Mouse (Mus musculus) intestine, embryonic 15.5 days (tissue): ENCODE measurements around the gene Pknox1. TPM values are rescaled to one million over a fixed set of nuclear protein-coding genes. Genes with fewer than 3 reads are reported as not detected.

ENCODE experiments used
- ATAC-seq: fragments of 200-750 bp; cut with Nextera tagmentation; 2 replicates; pipeline ENCODE4 v1.8.0; 2017; ENCODE audit warnings: moderate TSS enrichment, moderate library complexity
- H3K27ac ChIP-seq: fragments of 300-500 bp; sonication (generic); 2 replicates; pipeline ENCODE4 v1.5.1; 2015; ENCODE audit warnings: mild to moderate bottlenecking, inconsistent platforms
- H3K27me3 ChIP-seq: fragments of 300-500 bp; sonication (generic); replicated peaks from 2 replicates; pipeline ENCODE4 v1.6.1; 2015; ENCODE audit warnings: inconsistent platforms
- H3K36me3 ChIP-seq: fragments of 300-500 bp; sonication (generic); 2 replicates; pipeline ENCODE4 v1.6.1; 2015; ENCODE audit warnings: inconsistent platforms
- H3K4me1 ChIP-seq: fragments of 300-500 bp; sonication (generic); replicated peaks from 2 replicates; pipeline ENCODE4 v1.6.1; 2015; ENCODE audit warnings: inconsistent platforms
- H3K4me2 ChIP-seq: fragments of 300-500 bp; sonication (generic); replicated peaks from 2 replicates; pipeline ENCODE4 v1.6.1; 2015; ENCODE audit warnings: mild to moderate bottlenecking, inconsistent platforms
- H3K4me3 ChIP-seq: fragments of 300-500 bp; sonication (generic); replicated peaks from 2 replicates; pipeline ENCODE4 v1.5.1; 2015; ENCODE audit warnings: inconsistent platforms
- H3K9ac ChIP-seq: fragments of 300-500 bp; sonication (generic); 2 replicates; pipeline ENCODE4 v1.6.1; 2015; ENCODE audit warnings: inconsistent platforms
- H3K9me3 ChIP-seq: fragments of 300-500 bp; sonication (generic); 2 replicates; pipeline ENCODE4 v1.6.1; 2016; ENCODE audit warnings: inconsistent platforms
- WGBS: fragments of 180-500 bp; shearing (Covaris S2); methylation state at CpG from one replicate; pipeline ENCODE4 v1.1.7; 2015; 5-methylcytosine and 5-hydroxymethylcytosine counted together
- polyA plus RNA-seq: library from polyadenylated mRNA; unstranded; fragments of >200 nt; fragmentation: Nextera tagmentation; extraction: Ambion mirVana; gene quantifications from 2 replicates; pipeline ENCODE4 v1.2.1, GENCODE M21; 2015

Pknox1 gene
- polyA plus RNA-seq, 1 experiment from 2014 or later = 29.8 TPM

DNA sequence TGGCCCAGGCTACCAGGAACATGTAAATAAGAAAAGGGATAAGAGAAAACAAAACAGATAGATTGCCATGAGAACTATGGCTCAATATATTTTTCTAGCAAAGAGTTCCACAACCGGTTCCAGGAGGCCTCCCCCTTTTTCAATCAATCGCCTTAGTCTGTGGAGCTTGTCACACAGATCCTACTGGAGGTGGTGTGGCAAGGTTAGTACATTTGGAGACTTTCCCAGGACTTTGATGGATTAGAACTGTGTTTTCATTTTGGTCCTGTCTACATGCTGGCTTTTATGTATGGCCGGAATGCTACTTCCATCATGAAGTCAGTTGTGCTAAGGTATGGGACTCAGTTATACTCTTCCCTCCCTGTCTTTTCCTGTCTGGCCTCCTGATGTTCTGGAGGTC, 45.4 kb downstream of the Pknox1 start:
- 91% methylated on average over 3 of the region's 3 CpGs for WGBS
- 0 out of 2 replicates have a peak, but pooled peaks cover 3% of the 10 kb centered on the region for H3K36me3 ChIP-seq
- no peaks in the 10 kb centered on the region for H3K27me3 ChIP-seq
- ATAC-seq = no peak
- no peaks in the 10 kb centered on the region for H3K4me1 ChIP-seq
- H3K4me2 ChIP-seq = no peak overlapping the region
- H3K9me3 ChIP-seq = no peaks in the 10 kb centered on the region
- no peak overlapping the region for H3K9ac ChIP-seq
- H3K27ac ChIP-seq = no peak overlapping the region
- H3K4me3 ChIP-seq = no peak overlapping the region

DNA sequence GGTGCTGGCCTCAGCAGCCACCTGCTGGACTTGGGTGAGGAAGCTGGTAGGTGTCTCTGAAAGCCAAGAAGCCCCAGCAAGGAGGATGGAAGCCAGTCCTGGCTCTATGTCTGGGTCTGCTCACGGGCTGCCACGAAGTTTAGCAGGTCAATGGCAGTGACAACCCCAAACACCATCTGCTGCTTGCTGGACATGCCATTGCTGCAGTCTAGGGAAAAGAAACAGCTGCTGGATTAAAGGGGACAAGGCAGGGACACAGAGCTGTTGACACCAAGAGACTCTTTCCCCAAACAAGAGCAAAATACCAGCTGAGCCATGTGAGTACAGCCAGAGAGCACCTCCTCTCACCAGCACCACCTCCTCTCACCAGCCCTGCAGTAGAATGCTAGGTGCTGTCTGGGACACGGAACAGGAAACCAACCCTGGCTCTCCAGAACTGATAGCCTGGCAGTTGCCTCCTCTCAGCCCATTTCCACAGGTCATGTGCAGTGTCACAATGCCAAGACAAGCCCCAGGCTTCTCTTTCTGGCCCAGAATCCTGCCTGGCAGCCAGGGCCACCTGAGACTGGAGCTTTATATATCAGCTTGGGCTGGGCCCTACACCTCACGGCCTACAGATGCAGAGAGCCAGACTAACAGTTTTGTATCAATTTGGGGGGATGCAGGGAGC, 48.7 kb downstream of the Pknox1 start:
- Histone ChIP-seq H3K4me2 (no peak overlapping the region), H3K27ac (no peak overlapping the region), H3K9ac (no peak overlapping the region), H3K36me3 (no peaks in the 10 kb centered on the region), H3K4me1 (no peaks in the 10 kb centered on the region), H3K9me3 (no peaks in the 10 kb centered on the region), H3K27me3 (no peaks in the 10 kb centered on the region), H3K4me3 (no peak overlapping the region)
- ATAC-seq = no peak
- WGBS = 77% methylated on average over 4 of the region's 4 CpGs

DNA sequence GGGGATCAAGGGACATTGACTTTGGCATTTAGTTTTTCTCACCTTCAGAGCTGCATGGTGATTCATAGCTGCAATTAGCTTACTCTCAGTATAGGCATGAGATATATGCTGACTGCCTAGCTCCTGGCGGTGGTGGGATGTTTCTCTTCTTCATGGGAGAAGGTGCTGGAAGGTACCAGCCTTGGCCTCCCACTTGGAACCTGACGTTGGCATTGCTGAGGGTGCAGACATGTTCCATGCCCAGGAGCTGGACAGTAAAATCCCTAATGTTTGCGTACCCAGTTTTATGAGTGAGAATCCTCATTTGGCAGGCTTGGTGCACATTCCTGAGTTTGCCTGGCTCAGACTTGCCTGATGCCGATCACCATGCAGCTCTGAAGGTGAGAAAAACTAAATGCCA, 58.6 kb downstream of the Pknox1 start:
- Histone ChIP-seq H3K9me3 (no peaks in the 10 kb centered on the region), H3K4me3 (no peak overlapping the region), H3K4me1 (no peaks in the 10 kb centered on the region), H3K27me3 (no peaks in the 10 kb centered on the region), H3K36me3 (no peaks in the 10 kb centered on the region), H3K9ac (no peak overlapping the region), H3K4me2 (no peak overlapping the region), H3K27ac (no peak overlapping the region)
- ATAC-seq = no peak
- 89% methylated on average over 4 of the region's 4 CpGs for WGBS

DNA sequence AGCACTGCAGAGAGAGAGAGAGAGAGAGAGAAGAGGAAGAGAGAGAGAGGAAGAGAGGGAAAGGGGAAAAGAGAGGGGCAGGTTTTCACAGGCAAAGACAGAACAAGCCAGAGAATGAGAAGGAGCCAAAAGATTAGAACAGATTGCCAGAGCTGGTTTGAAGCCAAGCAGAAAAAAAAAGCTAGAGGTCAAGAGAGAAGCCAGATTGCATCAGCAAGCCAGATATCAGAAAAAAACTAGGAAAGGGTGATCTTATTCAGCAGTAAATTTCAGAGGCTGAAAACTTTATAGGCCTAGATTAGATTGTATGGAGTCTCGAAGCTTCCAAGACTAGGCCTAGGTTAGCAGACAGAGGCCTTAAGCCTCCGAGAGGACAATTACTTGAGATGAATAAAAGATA, 63.4 kb downstream of the Pknox1 start:
- no peak for ATAC-seq
- H3K4me2 ChIP-seq = no peak overlapping the region
- no peaks in the 10 kb centered on the region for H3K36me3 ChIP-seq
- no peak overlapping the region for H3K27ac ChIP-seq
- no peaks in the 10 kb centered on the region for H3K27me3 ChIP-seq
- 94% methylated on average over 2 of the region's 2 CpGs for WGBS
- H3K9ac ChIP-seq = no peak overlapping the region
- no peaks in the 10 kb centered on the region for H3K9me3 ChIP-seq
- no peak overlapping the region for H3K4me3 ChIP-seq
- H3K4me1 ChIP-seq = no peaks in the 10 kb centered on the region

DNA sequence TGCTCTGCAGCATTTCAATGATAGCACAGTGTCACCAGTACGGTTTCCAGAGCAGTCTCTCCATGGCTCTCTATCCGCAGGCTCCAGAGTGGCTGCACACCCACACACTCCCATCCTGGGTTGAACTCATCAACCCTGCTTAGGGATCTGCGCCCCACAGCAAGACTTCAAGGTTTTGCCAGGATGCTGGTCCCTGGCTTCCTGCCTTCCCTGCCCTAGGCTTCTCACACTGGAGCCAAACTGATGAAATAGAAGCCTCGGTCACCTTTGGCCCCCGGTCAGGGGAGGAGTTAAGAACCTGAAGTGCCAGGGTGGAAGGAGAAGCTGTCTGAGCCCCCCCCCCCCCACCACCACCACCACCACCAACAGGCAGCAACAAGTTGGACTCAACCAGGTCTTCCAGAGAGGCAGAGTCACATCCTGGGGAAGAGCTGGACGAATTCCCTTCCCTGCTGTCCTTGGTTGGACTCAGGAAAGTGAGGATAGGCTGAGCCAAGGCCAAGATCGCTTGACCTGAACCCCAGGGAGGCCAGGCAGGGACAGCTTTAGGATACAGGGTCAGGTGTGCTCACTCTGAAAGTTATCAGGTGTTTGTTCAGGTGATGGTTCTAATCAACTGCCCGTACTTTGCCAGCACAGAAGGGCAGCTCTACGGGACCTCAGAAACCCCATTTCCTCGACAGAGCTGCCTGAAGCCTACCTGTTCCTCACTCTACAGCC, 66.7 kb downstream of the Pknox1 start:
- Histone ChIP-seq H3K4me1 (peaks cover 2% of the 10 kb centered on the region), H3K27me3 (peaks cover 11% of the 10 kb centered on the region), H3K4me2 (no peak overlapping the region), H3K36me3 (no peaks in the 10 kb centered on the region), H3K27ac (no peak overlapping the region), H3K9ac (no peak overlapping the region), H3K9me3 (no peaks in the 10 kb centered on the region), H3K4me3 (no peak overlapping the region)
- whole genome bisulfite sequencing = 76% methylated on average over 10 of the region's 10 CpGs
- ATAC-seq = no peak

DNA sequence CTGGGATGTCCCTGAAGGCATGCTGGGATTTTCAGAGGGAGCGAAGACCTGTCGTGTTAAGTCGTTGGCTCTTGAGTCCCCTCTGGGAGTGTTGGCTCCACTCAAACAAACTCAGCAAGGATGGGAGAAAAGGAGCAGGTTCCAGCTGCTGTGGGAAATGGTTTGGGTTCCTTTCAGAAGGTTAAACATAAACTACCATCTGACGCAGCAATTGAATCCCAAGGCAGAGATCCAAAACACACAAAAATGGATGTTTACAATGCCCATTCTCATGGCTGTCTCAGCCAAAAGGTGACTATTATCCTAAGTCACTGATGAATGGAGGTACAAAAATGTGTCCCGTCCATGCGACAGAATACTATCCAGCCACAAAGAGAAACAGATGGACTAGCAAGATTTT, 68.5 kb downstream of the Pknox1 start:
- no peak overlapping the region for H3K4me3 ChIP-seq
- H3K27ac ChIP-seq = no peak overlapping the region
- ATAC-seq = no peak
- no peak overlapping the region for H3K4me2 ChIP-seq
- no peaks in the 10 kb centered on the region for H3K9me3 ChIP-seq
- 69% methylated on average over 6 of the region's 6 CpGs for WGBS
- H3K4me1 ChIP-seq = peaks cover 15% of the 10 kb centered on the region
- H3K9ac ChIP-seq = no peak overlapping the region
- peaks cover 18% of the 10 kb centered on the region for H3K27me3 ChIP-seq
- H3K36me3 ChIP-seq = no peaks in the 10 kb centered on the region

DNA sequence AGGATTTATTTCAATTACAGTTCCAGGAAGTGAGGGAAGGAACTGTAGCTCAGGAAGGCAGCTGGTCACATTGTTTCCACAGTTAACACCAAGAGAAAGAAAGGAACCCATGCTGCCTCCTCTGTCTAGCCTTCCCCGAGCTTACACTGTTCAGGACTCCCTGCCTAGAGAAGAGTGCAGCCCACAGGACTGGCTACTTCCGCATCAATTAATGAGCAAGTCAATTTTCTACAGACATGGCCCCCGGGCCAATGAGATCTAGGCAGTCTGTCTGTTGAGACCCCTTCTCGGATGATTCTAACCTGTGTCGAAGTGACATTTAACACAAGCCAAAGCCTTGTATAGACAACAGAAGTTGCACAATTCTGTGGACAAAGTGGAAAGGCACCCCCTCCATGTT, 70.4 kb downstream of the Pknox1 start:
- Histone ChIP-seq H3K4me1 (peaks cover 15% of the 10 kb centered on the region), H3K27me3 (peaks cover 18% of the 10 kb centered on the region), H3K36me3 (no peaks in the 10 kb centered on the region), H3K4me2 (no peak overlapping the region), H3K9me3 (no peaks in the 10 kb centered on the region), H3K27ac (no peak overlapping the region), H3K4me3 (no peak overlapping the region), H3K9ac (no peak overlapping the region)
- ATAC-seq = no peak
- 79% methylated on average over 5 of the region's 5 CpGs for WGBS

DNA sequence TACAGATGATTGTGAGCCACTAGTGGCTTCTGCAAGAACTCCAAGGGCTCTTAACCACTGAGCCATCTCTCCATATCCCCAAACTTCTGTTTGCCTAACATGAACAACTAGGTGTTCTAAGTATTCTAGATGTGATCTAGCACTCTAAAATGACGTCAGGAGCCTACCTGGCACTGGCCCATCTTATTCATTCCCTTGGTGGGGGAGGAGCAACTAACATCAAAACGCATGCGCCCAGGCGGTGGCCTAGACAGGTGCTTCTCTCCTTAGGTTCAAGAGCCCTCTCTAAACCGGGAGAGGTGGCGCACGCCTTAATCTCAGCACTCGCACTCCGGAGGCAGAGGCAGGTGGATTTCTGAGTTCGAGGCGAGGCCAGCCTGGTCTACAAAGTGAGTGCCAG, 71.2 kb downstream of the Pknox1 start:
- Histone ChIP-seq H3K27me3 (peaks cover 18% of the 10 kb centered on the region), H3K4me3 (no peak overlapping the region), H3K27ac (no peak overlapping the region), H3K36me3 (no peaks in the 10 kb centered on the region), H3K4me1 (peaks cover 15% of the 10 kb centered on the region), H3K9me3 (no peaks in the 10 kb centered on the region), H3K9ac (no peak overlapping the region), H3K4me2 (peak overlapping the region; percentile 100; the same call in 1 of the 2 replicates)
- 62% methylated on average over 11 of the region's 11 CpGs for WGBS
- no peak for ATAC-seq

DNA sequence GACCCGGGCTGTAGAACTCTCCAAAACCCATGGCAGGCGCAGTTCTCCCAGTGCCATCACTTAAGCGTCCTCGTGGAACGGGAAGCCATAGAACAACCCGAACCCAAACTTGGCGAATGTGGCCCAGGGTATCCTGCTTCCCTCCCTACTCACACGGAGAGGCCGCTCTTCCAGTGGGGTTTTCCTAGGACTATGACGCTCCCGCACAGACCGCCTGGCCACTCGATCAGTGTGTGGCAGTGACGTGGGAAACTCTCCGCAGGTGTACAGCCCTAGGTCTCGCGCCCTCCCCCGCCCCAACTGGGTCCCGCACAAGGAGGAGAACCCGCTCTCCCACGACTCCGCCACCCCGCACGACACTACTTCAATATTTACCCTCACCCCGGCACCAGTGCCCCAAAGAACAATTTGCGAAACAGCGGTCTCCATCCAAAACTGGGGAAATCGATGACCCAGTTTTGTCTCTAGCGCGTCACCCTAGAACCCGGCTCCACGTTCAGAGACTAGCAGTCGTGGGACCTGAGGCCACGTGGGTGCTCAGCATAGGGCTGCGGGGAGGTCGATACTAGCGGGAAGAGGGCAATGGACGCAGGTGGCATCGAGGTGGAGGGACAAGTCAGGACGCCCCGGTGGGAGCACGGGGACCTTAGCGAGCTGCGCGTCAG, 71.9 kb downstream of the Pknox1 start:
- H3K27ac ChIP-seq = no peak overlapping the region
- H3K27me3 ChIP-seq = peaks cover 18% of the 10 kb centered on the region
- 5% methylated on average over 45 of the region's 45 CpGs for WGBS
- H3K4me3 ChIP-seq = peak overlapping the region; percentile 55
- H3K4me2 ChIP-seq = peak overlapping the region; percentile 100
- ATAC-seq = peak; percentile 67
- H3K4me1 ChIP-seq = peaks cover 15% of the 10 kb centered on the region
- peak overlapping the region; percentile 53 for H3K9ac ChIP-seq
- H3K9me3 ChIP-seq = no peaks in the 10 kb centered on the region
- no peaks in the 10 kb centered on the region for H3K36me3 ChIP-seq

DNA sequence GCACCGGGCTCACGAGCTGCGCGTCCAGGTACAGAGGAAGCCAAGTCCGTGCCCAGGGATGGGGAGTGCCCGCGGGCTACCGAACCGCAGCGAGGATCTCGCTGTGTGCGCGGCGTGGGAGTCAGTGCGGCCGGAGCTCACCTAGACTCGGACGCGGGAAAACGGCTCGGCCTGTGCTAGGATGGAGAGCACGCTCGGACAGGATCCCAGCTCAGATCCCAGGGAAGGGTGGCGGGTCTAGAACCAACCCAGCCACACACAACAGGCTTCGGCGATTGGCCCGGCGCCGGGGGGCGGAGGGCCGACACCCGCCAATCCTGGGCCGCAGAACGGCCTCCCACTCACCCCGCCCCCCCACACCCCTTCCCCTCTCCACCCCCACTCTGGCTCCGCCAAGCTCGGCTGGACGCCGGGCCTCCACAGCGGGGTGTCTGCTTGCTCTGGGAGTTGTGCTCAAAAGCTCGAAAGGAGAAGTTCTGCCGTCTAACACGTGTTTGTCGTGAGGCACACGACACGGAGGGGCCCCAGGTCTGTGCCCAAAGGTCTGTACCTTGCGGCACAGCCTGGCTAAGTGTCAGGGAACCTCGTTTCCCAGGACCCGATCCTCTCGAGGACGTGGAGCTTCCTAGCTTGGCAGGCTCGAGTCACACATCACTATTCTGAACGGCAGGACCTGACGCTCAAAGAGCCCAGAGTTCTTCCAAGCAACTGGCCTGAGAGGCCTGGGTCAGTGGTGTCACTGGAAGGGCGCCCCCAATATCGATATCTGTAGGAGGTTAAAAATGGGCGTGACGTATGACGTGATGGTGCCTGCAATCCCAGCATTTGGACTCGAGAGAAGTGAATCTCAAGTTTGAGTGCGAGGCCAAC, 72.6 kb downstream of the Pknox1 start, which contains the start of gene Cbs:
Gene Cbs (minus strand): TSS at position 297 of the 870 bp plus-strand sequence.
- WGBS = 3% methylated on average over 61 of the region's 61 CpGs

DNA sequence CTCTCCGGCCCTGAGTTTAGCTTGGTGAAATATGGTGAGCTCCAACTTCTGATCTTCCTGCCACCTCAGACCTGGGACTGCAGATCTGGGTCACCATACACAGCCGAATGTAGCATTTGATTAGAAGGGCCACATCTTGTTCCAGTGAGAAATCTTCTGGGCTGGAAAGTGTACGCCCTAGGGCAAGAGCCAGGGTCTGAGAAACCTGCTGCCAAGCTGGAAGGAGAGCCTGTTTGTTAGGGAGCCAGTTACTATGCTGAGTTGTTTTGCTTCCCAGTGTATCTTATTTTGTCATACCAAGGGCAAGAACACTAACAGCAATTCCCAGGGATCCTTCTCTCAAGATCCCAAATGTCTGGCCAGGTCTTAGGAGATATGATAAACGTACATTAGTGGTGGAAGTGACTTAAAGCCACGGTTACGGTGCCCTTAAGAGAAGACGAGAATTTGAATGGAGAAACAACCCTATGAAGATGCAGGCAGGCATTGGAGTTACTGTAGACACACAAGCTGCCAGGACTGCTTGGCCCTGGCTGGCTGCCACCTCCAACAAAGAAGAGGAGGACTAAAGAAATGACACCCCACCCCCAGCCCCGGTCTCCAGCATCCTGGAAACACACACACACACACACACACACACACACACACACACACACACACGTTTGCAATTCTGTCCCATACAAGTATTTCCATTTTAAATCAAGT, 73.5 kb downstream of the Pknox1 start:
- Histone ChIP-seq H3K36me3 (no peaks in the 10 kb centered on the region), H3K9ac (no peak overlapping the region), H3K4me1 (peaks cover 15% of the 10 kb centered on the region), H3K4me2 (peak overlapping the region; percentile 100; the same call in 1 of the 2 replicates), H3K27me3 (peaks cover 18% of the 10 kb centered on the region), H3K27ac (peak overlapping the region; percentile 30; the same call in 1 of the 2 replicates), H3K9me3 (no peaks in the 10 kb centered on the region), H3K4me3 (no peak overlapping the region)
- WGBS = 62% methylated on average over 9 of the region's 9 CpGs
- ATAC-seq = no peak

More for the DNA sequence above, 72.6 kb downstream of the Pknox1 start, which contains the start of gene Cbs:
- Histone ChIP-seq H3K27ac (peak within 1 kb of the TSS; percentile 30; the same call in 1 of the 2 replicates), H3K9ac (peak within 1 kb of the TSS; percentile 53), H3K9me3 (no peaks in the 10 kb centered on the region), H3K36me3 (no peaks in the 10 kb centered on the region), H3K4me3 (peak within 1 kb of the TSS; percentile 55), H3K27me3 (peaks cover 18% of the 10 kb centered on the region), H3K4me2 (peak within 1 kb of the TSS; percentile 100), H3K4me1 (peaks cover 15% of the 10 kb centered on the region)
- peak; percentile 97 for ATAC-seq
